Mouse (Mus musculus) adrenal gland, adult 18-20 months (tissue): Measurements from ENCODE around the gene Ptprd. TPM values are rescaled to one million over a fixed set of nuclear protein-coding genes. Genes with fewer than 3 reads are reported as not detected.
A peak's percentile ranks its signal among the peaks of the same experiment; 100 is the strongest.

Source experiments
- DNase-seq, 2 experiments: peaks; one replicate each; pipeline ENCODE4 v3.0.0; 2021 to 2022; ENCODE audit warnings: low spot score in 2 of 2
- long read RNA-seq, 2 experiments: library from polyadenylated mRNA; stranded (forward); transcript quantifications; one replicate each; pipeline ENCODE4 v2.0.0; 2021
- total RNA-seq, 2 experiments: library from RNA; stranded (reverse); gene quantifications; 1 replicate in 1 of 2; 2 replicates in 1 of 2; pipeline ENCODE4 v1.2.3; 2021

The Ptprd gene
- total RNA-seq: 10 to 100 TPM; 65.4 to 86.4 TPM
- long read RNA-seq, experiment 1, partial matches to known transcripts: 2 of 6 reads
- long read RNA-seq, experiment 1, other reads (novel, unspliced or antisense): 4 of 6 reads
- long read RNA-seq, experiment 2, partial matches to known transcripts: 12 of 20 reads
- long read RNA-seq, experiment 2, other reads (novel, unspliced or antisense): 8 of 20 reads

- peak in 1 of 2 experiments; percentile 8 for DNase-seq
Measured at GRCm38 (mm10) chr4:78211529-78212494, at the start of gene Ptprd. Ptprd (minus strand) TSS chr4:78211961.

GRCm38 (mm10) chr4:78235820-78236219 is 24.1 kb upstream of the Ptprd start:
- DNase-seq: no peak

- no peak for DNase-seq
Measured at GRCm38 (mm10) chr4:78235316-78235715, 23.6 kb upstream of the Ptprd start.

DNA sequence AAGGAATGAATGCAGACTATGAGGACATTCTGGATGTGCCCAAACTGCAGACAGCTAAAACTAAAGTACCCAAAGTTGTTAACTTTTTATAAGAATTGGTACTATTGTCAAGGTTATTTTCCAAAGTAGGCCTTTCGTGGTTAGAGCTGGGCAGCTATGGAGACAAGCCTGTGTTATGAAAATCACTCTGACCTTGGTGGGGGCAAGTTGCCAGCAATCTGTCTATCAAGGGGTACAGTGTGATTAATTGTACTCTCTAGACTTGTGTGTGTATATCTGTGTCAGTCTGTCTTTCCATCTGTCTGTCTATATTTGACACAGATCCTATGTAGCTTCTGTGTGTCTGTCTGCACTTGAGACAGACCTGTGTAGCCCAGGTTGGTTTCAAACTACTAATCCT is 22.9 kb upstream of the Ptprd start:
- no peak for DNase-seq

DNA sequence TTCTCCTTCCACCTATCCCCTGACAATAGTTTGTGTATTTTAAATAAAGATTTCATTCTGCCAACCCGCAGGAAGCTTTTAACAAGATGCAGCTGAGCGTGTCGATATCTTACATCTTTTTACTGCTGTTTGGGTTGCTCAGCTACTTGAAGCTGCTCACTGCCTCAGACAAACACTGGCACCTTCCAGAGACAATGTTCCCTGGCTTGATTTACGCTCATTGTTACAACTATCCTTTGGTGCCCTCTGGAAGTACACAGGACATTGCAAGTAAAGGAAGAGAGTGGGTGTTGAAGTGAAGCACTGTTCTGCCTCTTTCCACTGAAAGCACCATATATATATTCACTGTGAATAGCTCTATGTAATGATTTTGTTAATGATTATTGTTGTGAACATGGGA is 2.2 kb upstream of the Ptprd start:
- DNase-seq: no peak

GRCm38 (mm10) chr4:78212941-78213340 is 1.2 kb upstream of the Ptprd start:
- DNase-seq: no peak

DNA sequence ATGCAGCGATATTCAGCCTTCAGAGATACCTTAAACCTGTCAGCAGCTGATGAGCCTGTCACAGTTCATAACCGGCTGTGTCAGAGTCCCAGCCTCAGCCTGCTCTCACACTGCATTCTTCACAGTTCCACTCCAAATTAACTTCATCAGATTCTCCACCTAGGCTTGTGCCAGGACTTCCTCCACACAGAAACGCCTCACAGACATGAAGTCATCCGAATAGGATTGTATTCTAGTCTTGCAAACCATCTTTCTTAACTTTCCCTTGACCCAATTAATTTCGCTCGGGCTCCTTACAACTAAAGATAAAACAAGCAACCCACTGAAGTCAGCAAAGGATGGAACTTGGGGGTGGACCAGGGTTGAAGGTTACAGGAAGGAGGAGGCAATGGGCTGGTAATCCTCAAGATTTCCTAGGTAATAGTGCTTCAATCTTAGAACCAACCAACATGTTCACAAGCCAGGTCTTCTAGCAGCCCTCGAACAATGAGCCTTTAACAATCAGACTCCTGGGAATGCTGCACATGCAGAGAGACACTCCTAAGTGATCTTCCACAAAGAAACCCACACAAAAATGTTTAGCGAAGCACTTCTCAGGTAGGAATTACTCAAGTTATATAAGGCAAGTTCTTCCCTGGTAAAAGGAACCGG is 758 bp downstream of the Ptprd start:
- no peak for DNase-seq

- DNase-seq: no peak
Measured at GRCm38 (mm10) chr4:78205018-78205417, 6.7 kb downstream of the Ptprd start.

- DNase-seq: no peak
Measured at GRCm38 (mm10) chr4:78168447-78168846, 43.3 kb downstream of the Ptprd start.

DNA sequence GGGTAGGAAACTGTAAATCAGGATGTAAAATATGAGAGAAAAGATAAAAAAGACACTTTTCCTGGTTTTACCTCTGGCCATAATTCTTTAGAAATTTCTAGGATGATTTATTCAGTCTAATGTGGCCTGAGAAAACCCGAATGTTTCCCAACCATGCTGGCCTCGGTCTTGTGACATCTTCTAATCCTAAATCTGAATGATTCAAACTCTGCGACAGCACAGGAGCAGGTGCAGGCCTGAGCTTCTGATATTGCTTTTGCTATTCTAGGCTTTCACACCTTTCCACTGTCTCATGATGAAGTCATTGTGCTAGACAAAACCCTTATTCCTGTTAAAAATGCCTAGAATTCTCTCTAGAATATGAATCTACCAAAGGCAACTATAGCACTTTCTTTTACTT is 51.3 kb downstream of the Ptprd start:
- DNase-seq: no peak

DNA sequence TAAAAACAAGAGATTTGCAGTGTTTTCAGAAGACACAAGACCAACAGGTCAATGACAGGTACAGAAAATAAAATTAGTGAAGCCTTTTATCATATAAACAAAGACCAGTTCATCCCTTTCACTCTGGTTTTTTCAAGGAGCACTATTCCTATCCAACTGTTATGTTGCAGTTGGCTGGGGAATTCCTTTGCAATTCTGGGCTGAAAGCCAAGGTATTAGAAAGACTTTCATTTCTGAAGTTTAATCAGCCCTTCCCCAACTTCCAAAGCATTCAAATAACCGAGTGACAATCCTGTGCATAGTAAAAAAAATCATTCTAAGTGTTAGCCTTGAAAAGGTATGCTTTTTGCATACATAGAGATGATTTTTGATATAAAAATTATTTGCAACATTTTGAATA is 61.2 kb downstream of the Ptprd start:
- DNase-seq: no peak

DNA sequence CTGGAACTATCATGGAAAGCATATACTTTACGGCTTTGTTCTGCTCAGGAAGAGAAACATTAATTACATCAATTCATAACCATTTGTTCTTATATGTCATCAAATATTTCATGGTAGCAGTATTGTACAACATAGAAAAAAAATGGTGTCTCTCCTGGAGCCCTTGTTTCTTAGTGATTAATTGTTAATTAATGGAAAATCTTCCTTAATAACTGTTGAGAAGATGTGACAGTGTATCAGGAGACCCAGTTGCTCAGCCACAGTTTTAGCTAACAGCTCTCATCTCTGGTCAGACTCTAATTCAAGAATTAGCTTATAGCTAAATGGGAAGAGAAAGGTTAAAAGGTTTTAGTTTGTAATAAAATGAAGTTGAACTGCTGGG is 69.0 kb downstream of the Ptprd start:
- no peak for DNase-seq

DNA sequence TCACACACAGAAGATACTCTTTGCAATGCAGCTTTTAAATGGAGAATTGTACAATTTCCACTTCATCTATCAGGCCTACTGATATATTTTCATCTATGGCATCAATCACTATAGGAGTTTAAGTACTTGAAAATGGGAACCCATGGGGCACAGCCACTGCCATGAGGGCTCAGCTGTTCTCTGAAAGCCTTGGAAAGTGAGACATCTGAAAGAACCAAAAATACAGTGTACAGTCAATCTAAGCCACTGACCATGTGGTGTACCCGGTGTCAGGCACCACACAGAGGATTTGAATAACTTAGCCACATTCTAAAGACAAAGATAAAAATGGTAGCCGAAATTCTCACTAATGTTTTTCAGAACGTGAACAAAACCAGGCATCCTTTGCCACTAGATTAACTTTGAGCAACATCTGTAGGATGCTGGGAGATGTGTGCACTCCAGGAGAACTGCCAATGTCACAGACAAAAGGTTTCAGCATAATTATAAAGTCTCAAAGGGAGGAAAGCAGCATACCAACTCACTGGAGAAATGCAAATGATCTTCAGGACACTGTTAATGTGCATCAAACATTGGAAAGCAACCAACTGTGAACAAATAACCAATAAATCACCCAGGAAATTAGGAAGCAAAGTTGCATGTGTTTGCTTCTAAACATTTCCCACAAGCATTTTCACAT is 69.5 kb downstream of the Ptprd start:
- DNase-seq: no peak

- no peak for DNase-seq
Measured at GRCm38 (mm10) chr4:78110898-78111297, 100.9 kb downstream of the Ptprd start.

GRCm38 (mm10) chr4:78097526-78097925 is 114.2 kb downstream of the Ptprd start:
- DNase-seq: no peak

GRCm38 (mm10) chr4:78082744-78083143 is 129.0 kb downstream of the Ptprd start:
- no peak for DNase-seq

DNA sequence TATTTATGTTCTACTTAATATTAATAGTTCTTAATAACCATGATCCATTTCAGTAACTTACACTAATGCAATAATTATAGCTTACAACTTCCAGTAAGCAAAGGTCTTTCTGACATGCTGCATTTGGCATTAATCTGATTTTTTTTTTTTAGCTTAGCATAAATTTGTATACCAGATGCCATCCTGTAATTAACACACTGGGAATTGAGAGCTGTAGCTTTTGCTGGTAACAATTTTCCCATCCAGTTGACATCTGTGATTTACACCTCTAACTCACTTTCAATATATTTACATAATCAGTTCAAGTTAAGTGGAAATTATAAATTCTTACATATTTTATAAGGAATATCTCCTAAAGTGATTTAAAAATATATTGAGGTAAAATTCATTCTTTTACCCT is 134.3 kb downstream of the Ptprd start:
- DNase-seq: no peak

GRCm38 (mm10) chr4:78077087-78077486 is 134.7 kb downstream of the Ptprd start:
- DNase-seq: no peak

- no peak for DNase-seq
Measured at GRCm38 (mm10) chr4:78038401-78038800, 173.4 kb downstream of the Ptprd start.

- no peak for DNase-seq
Measured at GRCm38 (mm10) chr4:78002065-78002464, 209.7 kb downstream of the Ptprd start.

DNA sequence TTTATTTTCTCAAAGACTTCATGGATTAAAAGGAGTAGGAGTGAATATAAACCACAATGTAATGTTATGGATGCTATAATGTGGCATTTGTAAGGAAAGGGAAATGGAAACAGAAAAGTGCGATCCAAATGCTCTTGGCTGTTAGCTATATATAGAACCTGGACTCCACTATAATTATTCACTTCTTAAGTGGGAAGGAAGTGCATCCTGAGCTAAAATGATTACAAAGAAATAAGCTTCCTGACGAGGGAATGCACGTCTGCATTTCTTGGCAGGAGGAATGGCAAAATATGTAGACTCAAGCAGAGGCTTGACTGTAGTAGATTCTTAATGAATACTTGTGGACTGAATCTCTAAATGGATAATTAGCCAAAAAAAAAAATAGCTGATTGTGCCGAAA is 219.1 kb downstream of the Ptprd start:
- DNase-seq: no peak
